Mouse (Mus musculus): ENCODE data around the gene Hoxd8. TPM values are rescaled to one million over a fixed set of nuclear protein-coding genes. Genes with fewer than 3 reads are reported as not detected.

The Hoxd8 gene
- total RNA-seq, 2 experiments from 2014 or later, result 39.3 to 49.0 TPM

DNA sequence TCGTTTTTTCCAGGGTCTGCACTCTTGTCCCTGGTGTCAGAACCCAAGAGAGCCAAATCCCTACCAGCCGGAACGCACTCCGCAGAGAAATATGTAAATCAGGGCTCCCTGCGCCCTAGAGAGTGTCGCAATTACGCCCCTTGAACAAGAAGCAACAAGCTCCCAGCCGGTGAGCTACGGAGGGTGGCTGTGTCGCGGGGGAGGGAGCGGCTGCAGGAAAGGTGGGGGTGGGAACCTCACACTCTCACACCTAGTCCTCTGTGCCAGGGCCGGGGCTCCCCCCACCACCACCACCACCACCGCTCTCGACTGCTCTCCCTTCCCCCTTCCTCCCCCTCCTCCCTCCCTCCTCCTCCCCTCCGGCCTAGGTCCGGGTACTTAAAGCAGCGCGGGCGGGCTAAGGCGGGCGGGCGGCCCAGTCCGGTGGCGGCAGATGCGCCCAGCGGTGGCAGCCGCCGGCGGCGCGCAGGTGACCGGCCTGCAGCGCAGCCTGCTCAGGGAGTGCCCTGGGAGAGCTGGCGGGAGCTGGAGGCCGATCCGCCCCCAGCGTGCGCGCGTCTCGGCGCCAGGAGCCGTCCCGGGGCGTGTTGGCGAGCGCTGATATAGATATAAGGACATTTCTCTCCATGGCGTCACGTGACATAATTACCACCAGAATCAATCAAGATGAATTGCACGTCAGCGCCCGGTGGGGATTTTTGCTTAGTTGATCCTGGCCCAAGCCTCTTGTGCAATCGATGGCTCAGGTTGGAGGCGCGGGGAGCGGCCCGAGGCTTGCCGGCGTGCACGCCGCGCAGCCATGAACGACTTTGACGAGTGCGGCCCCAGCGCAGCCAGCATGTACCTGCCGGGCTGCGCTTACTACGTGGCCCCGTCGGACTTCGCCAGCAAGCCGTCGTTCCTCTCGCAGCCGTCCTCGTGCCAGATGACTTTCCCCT lies 22.6 kb upstream of the Hoxd8 start:
- TF ChIP-seq CTCF (IDR thresholded peaks at IDR 0.05), result no peak
- intact Hi-C loops (cut with DNase I), result no loop called here
- Histone ChIP-seq H3K27ac (no peak overlapping the region), H3K4me3 (peak overlapping the region; percentile 68)
- DNase-seq, result peak; percentile 32

DNA sequence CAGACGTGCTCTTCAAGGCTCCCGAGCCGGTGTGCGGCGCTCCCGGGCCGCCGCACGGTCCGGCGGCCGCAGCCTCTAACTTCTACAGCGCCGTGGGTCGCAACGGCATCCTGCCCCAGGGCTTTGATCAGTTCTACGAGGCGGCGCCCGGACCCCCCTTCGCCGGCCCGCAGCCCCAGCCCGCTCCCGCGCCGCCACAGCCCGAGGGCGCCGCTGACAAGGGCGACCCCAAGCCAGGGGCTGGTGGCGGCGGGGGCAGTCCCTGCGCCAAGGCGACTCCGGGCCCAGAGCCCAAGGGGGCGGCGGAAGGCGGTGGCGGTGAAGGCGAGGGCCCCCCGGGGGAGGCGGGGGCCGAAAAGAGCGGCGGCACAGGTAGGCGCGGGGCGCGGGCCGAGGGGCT lies 21.6 kb upstream of the Hoxd8 start:
- H3K27ac ChIP-seq, result no peak overlapping the region
- H3K4me3 ChIP-seq, result peak overlapping the region; percentile 68
- no peak for TF ChIP-seq CTCF (IDR thresholded peaks at IDR 0.05)
- intact Hi-C loops (cut with DNase I), result no loop called here
- no peak for DNase-seq

GRCm38 (mm10) chr2:74683471-74683951 lies 20.9 kb upstream of the Hoxd8 start:
- no peak for DNase-seq
- intact Hi-C loops (cut with DNase I), result no loop called here
- Histone ChIP-seq H3K4me3 (no peak overlapping the region), H3K27ac (no peak overlapping the region)
- TF ChIP-seq CTCF (IDR thresholded peaks at IDR 0.05), result no peak

GRCm38 (mm10) chr2:74684106-74684505 lies 20.3 kb upstream of the Hoxd8 start:
- no peak overlapping the region for H3K27ac ChIP-seq
- intact Hi-C loops (cut with DNase I), result no loop called here
- DNase-seq, result no peak
- H3K4me3 ChIP-seq, result no peak overlapping the region
- no peak for TF ChIP-seq CTCF (IDR thresholded peaks at IDR 0.05)

- no peak for DNase-seq
- H3K4me3 ChIP-seq, result no peak overlapping the region
- TF ChIP-seq CTCF (IDR thresholded peaks at IDR 0.05), result no peak
- intact Hi-C loops (cut with DNase I), result no loop called here
- no peak overlapping the region for H3K27ac ChIP-seq
Measured at GRCm38 (mm10) chr2:74685059-74685603, 19.3 kb upstream of the Hoxd8 start.

- Histone ChIP-seq H3K27ac (no peak overlapping the region), H3K4me3 (peak overlapping the region; percentile 33)
- DNase-seq, result peak; percentile 76
- intact Hi-C loops (cut with DNase I), result no loop called here
- peak; percentile 72 for TF ChIP-seq CTCF (IDR thresholded peaks at IDR 0.05)
Measured at GRCm38 (mm10) chr2:74686301-74686987, 18.0 kb upstream of the Hoxd8 start.

DNA sequence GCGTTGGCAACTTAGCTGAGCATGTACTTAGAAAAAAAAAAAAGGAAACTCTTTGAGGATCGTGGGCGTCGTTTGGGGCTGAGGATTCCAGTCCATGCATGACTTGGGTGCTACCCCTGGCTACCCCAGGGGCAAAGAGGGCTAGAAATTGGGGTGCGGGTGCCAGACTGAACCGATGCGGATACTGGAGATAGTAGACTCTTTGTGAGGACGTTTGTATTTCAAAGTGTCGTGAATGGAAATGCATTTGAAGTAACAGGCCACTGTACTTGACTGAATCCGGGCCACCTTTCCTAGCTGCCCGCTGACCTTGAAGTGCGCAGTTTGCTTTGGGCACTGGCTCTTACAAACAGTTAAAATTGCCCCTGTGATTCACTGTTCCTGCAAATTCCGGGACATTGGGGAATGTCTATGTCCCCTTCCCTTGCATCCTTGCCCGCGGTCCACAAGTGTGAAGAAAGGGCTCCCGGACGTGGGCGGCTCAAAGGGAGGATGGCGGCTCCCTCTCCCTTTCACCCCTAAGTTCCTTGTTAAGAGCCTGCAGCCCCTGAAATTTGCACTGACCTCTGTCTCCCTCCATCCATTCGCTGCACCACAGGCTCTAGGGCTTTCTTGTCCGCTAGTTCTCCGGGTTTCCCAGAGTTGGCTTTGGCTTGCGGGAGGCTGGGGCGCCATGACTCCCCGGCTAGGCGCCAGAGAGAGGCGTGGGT lies 17.3 kb upstream of the Hoxd8 start:
- Histone ChIP-seq H3K27ac (no peak overlapping the region), H3K4me3 (peak overlapping the region; percentile 43)
- peak; percentile 24 for DNase-seq
- TF ChIP-seq CTCF (IDR thresholded peaks at IDR 0.05), result no peak
- intact Hi-C loops (cut with DNase I), result no loop called here

DNA sequence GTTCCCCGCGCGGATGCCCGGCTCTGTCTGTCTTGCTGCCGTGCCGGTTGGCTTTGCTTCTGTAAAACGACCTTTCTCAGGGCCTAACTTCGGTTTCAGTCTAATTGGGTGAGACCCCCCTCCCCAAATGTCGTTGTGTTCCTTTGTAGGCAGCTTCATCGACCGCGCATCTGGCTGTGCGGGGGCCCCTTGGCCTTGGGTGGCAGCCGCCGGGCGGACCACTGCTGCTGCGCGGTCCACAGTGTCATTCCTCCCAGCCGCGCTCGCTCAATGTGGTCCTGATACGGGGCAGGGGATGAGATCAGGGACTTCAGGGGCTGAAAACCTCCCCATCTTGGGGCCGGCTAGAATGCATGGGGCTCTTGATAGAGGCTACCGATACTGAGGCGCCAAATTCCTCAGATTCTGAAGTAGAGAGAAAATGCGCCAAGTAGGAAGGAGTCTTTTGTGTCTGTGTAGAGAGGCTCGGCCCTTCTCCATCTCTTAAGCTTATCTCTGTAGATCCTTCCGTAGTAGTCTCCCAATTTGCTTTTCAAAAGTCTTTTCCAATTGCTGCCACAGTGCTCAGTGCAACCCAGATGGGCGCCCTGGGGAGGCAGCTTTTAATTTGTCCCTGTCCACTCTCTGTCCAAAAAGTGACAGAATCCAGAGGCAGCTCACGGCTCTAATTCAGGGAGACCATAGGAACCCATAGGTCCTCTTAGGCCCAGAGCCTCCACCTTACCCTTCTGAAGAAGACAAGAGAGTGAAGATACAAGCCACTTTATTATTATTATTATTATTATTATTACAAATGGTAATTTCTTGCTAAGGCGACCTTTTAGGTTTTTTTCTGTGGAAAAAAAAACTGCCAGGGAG lies 16.5 kb upstream of the Hoxd8 start:
- DNase-seq, result peak; percentile 24
- TF ChIP-seq CTCF (IDR thresholded peaks at IDR 0.05), result no peak
- Histone ChIP-seq H3K27ac (no peak overlapping the region), H3K4me3 (peak overlapping the region; percentile 43)
- intact Hi-C loops (cut with DNase I), result no loop called here

- no peak for DNase-seq
- no peak overlapping the region; the same call in 1 of the 2 replicates for H3K27ac ChIP-seq
- H3K4me3 ChIP-seq, result no peak overlapping the region
- intact Hi-C loops (cut with DNase I), result no loop called here
- TF ChIP-seq CTCF (IDR thresholded peaks at IDR 0.05), result no peak
Measured at GRCm38 (mm10) chr2:74688795-74689573, 15.4 kb upstream of the Hoxd8 start.

GRCm38 (mm10) chr2:74689574-74690337 lies 14.7 kb upstream of the Hoxd8 start:
- intact Hi-C loops (cut with DNase I), result no loop called here
- TF ChIP-seq CTCF (IDR thresholded peaks at IDR 0.05), result no peak

More at GRCm38 (mm10) chr2:74689574-74690337, 14.7 kb upstream of the Hoxd8 start:
- peak; percentile 25 for DNase-seq
- Histone ChIP-seq H3K27ac (peak overlapping the region; percentile 41), H3K4me3 (peak overlapping the region; percentile 27)

Measured in gastrocnemius, adult 2 months (tissue).